Mouse (Mus musculus): ENCODE results near the gene Gm21983. TPM values are rescaled to one million over a fixed set of nuclear protein-coding genes. Genes with fewer than 3 reads are reported as not detected.

Gene Gm21983
- polyA plus RNA-seq, 1 experiment from 2014 or later = not detected

DNA sequence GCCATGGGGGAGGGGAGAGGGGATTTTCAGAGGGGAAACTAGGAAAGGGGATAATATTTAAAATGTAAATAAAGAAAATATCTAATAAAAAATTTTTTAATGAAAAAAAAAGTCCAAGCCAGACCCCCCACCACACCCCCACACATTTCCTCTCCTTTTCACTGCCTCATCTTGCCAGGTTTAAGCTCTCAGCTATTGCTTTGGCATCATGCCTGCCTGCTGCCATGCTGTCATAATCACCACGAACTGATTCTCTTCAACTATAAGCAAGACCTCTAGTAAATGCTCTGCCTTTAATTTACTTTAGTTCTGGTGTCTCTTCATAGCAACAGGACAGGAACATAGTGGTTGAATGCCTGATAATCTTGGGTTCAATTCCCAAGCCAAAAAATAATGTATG lies 1.6 kb upstream of the Gm21983 start:
- peaks cover 26% of the 10 kb centered on the region for H3K4me1 ChIP-seq
- no peaks in the 10 kb centered on the region for H3K27me3 ChIP-seq
- WGBS = 80% methylated on average over 1 of the region's 1 CpGs
- H3K27ac ChIP-seq = no peak overlapping the region
- H3K4me3 ChIP-seq (replicated peaks) = no peak overlapping the region
- H3K9me3 ChIP-seq (replicated peaks) = no peaks in the 10 kb centered on the region
- peaks cover 43% of the 10 kb centered on the region for H3K36me3 ChIP-seq
- no peak overlapping the region for H3K9ac ChIP-seq
- ATAC-seq (replicated peaks; ENCODE audit: low FRiP score) = no peak
- no peak overlapping the region for H3K4me2 ChIP-seq

DNA sequence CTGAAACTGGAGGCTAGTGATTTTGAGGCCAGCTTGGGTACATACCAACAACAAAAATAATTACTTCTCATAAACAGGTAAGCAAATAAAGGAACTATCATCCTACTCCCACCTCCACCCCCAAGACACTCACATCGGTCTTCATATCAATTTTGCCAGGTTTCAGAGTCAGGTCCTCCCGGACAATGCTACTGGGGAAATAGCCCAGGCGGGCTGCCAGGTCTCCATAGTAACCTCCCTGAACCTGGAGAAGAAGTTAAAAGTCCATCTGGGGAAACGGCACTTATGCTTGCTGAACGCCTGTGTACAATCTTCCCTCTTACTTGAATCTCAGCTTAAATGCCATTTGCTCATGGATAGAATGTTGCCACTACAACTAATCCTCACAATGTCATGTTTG lies 850 bp downstream of the Gm21983 start:
- H3K4me3 ChIP-seq (replicated peaks) = 0 out of 2 replicates have a peak overlapping the region, but pooled peaks have one; percentile 10
- WGBS = 61% methylated on average over 5 of the region's 5 CpGs
- H3K9me3 ChIP-seq (replicated peaks) = no peaks in the 10 kb centered on the region
- ATAC-seq (replicated peaks; ENCODE audit: low FRiP score) = no peak
- H3K27ac ChIP-seq = peak overlapping the region; percentile 97
- no peaks in the 10 kb centered on the region for H3K27me3 ChIP-seq
- H3K4me1 ChIP-seq = peaks cover 28% of the 10 kb centered on the region
- H3K9ac ChIP-seq = no peak overlapping the region
- peaks cover 22% of the 10 kb centered on the region for H3K36me3 ChIP-seq
- peak overlapping the region; percentile 56 for H3K4me2 ChIP-seq

DNA sequence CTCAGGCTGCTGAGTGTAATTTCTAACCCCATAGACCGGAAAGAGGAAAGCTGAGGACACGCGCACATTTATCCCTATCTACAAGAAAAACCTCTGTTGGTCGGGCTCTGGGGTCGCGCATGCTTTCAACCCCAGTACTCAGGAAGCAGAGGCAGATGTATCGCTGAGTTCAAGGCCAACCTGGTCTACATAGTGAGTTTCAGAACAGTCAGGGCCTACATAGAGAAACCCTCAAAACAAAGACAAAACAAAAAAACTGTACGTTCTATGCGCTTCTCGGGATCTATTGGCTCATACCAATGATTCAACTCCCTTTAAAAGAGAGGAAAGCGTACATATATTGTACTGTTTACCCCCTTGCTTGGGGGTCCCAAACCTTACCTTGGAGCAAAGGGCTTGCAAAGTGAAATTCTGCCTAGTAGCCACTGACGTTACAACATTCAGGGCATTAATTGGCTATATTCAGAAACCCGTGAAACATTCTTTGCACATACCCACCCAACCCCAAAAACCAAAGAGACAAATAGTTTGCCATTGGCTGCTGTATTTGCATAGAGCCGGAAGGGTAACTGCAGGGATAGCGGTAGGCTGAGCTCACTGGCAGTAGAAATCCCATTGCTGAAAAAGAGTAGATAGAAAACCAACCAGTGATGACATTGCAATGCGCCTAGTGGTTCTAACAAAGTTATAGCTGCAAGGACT lies 1.5 kb downstream of the Gm21983 start:
- H3K36me3 ChIP-seq = peaks cover 22% of the 10 kb centered on the region
- H3K9me3 ChIP-seq (replicated peaks) = no peaks in the 10 kb centered on the region
- WGBS = 47% methylated on average over 16 of the region's 16 CpGs
- H3K4me1 ChIP-seq = peaks cover 28% of the 10 kb centered on the region
- peak overlapping the region; percentile 97 for H3K27ac ChIP-seq
- H3K4me2 ChIP-seq = peak overlapping the region; percentile 56
- no peaks in the 10 kb centered on the region for H3K27me3 ChIP-seq
- peak overlapping the region; percentile 70 for H3K4me3 ChIP-seq (replicated peaks)
- peak overlapping the region; percentile 23 for H3K9ac ChIP-seq
- no peak for ATAC-seq (replicated peaks; ENCODE audit: low FRiP score)

DNA sequence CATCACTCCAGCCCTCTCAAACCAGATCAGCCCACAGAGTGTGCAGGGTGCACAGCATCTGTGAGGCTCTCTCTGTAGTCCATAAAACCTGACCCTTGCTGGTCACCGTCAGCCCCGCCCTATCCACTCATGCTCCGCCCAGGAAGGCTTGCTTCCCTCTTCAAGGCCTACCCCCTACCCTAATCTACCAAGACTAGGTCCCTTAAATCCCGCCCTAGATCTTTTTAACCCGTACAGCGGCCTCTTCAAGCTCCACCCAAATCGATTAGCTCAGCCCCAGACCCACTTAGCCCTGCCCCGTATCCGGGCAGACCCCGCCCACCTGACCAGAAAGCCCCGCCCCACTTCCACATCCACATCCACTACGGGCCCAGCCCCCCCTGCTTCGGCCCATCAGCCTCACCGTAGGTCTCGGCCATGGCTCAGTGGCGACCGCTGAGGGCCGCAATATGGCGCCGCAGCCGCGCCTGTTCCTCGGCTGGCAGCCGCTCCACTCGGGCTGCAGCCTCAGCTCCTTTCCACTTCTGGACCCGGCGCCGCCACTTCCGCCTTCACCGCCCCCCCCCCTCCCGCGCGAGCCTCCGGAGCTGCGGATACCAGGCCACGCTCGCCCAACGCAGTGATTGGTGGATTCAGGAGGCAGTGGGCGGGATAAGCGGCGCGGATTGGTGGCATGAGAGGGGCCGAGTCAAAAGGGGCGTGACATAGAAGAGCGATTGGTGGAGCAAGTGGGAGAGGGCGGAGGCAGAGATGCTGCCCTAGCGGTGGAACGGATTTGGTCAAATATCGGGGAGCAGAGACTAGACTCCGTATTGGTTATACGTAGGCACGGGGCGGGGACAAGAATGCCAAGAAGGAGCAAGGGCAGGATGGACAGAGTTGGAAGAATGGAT lies 2.3 kb downstream of the Gm21983 start, which contains the start of gene Rab4b:
Gene Rab4b, minus strand, starts transcription at position 573 of the 893 bp plus-strand sequence.
- Histone ChIP-seq H3K9me3 (replicated peaks) (no peaks in the 10 kb centered on the region), H3K9ac (peak within 1 kb of the TSS; percentile 61), H3K36me3 (peaks cover 24% of the 10 kb centered on the region), H3K4me2 (peak within 1 kb of the TSS; percentile 56), H3K27me3 (no peaks in the 10 kb centered on the region), H3K4me1 (peaks cover 28% of the 10 kb centered on the region), H3K27ac (peak within 1 kb of the TSS; percentile 97), H3K4me3 (replicated peaks) (peak within 1 kb of the TSS; percentile 70)
- peak; percentile 98 for ATAC-seq (replicated peaks; ENCODE audit: low FRiP score)
- WGBS = under 1% methylated on average over 53 of the region's 53 CpGs

DNA sequence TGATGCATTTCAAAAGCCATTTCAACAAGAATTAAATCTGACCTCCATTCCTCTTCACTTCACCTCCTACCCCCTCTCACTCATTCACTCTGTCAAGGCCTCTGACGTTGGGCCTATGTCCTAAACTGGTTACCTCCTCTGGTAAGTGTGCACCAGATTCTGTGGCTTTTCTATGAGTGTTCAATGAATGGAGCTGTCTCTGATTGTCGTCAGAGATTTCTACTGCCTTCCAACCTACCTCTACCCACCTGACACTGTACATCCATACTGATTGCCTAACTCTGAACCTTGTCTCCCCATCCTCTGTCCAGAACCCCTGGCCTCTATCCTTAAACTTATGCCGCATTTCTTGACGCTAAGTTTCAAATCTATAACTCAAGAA lies 3.0 kb downstream of the Gm21983 start:
- H3K4me2 ChIP-seq = peak overlapping the region; percentile 56
- peak overlapping the region; percentile 70 for H3K4me3 ChIP-seq (replicated peaks)
- H3K9me3 ChIP-seq (replicated peaks) = no peaks in the 10 kb centered on the region
- peaks cover 24% of the 10 kb centered on the region for H3K36me3 ChIP-seq
- H3K27ac ChIP-seq = peak overlapping the region; percentile 97
- WGBS = 19% methylated on average over 4 of the region's 4 CpGs
- peak overlapping the region; percentile 61 for H3K9ac ChIP-seq
- peak; percentile 0; the same call in 1 of the 2 replicates for ATAC-seq (replicated peaks; ENCODE audit: low FRiP score)
- H3K27me3 ChIP-seq = no peaks in the 10 kb centered on the region
- H3K4me1 ChIP-seq = peaks cover 28% of the 10 kb centered on the region

DNA sequence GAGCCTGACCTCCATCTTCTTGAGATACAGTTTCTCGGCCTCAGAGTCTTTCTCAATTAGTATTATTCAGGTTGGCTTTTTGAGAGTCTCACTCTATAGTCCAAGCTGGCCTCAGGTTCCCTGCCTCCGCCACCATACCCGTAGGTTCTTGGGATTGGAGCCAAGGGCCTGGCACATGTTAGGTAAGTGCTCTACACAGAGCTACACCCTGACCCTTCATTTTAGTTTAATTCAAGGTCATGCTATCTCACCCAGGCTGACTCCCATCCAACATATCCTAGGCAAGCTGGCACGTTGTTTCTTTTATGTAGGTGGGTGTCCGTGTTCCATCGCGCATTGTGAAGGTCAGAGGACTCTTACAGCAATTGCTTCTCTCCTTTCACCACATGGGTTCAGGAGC lies 6.0 kb downstream of the Gm21983 start:
- H3K36me3 ChIP-seq = peaks cover 43% of the 10 kb centered on the region
- WGBS = 93% methylated on average over 7 of the region's 7 CpGs
- ATAC-seq (replicated peaks; ENCODE audit: low FRiP score) = no peak
- peaks cover 16% of the 10 kb centered on the region for H3K4me1 ChIP-seq
- no peak overlapping the region for H3K27ac ChIP-seq
- no peak overlapping the region for H3K4me3 ChIP-seq (replicated peaks)
- H3K27me3 ChIP-seq = no peaks in the 10 kb centered on the region
- no peak overlapping the region for H3K4me2 ChIP-seq
- H3K9me3 ChIP-seq (replicated peaks) = no peaks in the 10 kb centered on the region
- H3K9ac ChIP-seq = no peak overlapping the region

DNA sequence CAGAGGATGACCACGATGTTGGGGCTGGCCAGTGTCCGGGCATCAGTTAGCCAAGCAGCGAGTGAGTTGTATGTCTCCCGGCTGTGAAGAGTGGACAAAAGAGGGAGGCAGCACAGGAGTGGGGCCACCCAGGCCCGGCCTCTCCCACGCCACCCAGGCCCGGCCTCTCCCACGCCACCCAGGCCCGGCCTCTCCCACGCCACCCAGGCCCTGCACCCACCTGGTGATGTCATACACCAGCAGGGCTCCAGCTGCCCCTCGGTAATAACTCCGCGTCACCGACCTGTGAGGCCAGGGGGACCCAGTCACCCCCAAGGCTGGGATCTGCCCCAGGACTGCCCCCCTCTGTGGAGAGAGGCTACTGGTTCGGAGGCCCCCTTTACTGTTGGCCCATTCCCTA lies 6.4 kb downstream of the Gm21983 start:
- H3K27me3 ChIP-seq = no peaks in the 10 kb centered on the region
- no peak for ATAC-seq (replicated peaks; ENCODE audit: low FRiP score)
- H3K4me1 ChIP-seq = peaks cover 12% of the 10 kb centered on the region
- H3K4me3 ChIP-seq (replicated peaks) = no peak overlapping the region
- H3K4me2 ChIP-seq = no peak overlapping the region
- WGBS = 91% methylated on average over 15 of the region's 15 CpGs
- no peak overlapping the region for H3K9ac ChIP-seq
- no peak overlapping the region for H3K27ac ChIP-seq
- H3K36me3 ChIP-seq = peaks cover 43% of the 10 kb centered on the region
- no peaks in the 10 kb centered on the region for H3K9me3 ChIP-seq (replicated peaks)

DNA sequence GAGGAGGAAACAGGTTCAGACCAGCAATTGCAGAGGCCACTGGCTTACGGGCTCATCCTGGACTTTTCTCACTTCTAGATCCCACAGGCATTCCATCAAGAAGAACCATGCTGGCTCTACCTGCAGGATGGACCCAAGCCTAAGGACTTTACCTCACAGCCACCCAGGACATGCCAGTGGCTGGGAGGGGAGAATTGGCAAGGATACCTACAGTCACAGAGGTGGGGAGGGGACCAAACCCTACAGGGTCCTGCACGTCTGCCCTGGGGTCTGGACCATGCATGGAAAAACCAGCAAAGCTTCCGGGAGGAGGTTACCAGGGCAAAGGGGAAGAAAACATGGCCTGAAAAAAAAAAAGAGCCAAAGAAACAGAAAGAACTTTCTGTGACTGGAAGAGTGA lies 9.9 kb downstream of the Gm21983 start:
- H3K4me3 ChIP-seq (replicated peaks) = no peak overlapping the region
- H3K9ac ChIP-seq = no peak overlapping the region
- no peak overlapping the region for H3K27ac ChIP-seq
- no peak for ATAC-seq (replicated peaks; ENCODE audit: low FRiP score)
- peaks cover 10% of the 10 kb centered on the region for H3K4me1 ChIP-seq
- H3K36me3 ChIP-seq = peaks cover 43% of the 10 kb centered on the region
- H3K27me3 ChIP-seq = no peaks in the 10 kb centered on the region
- no peak overlapping the region for H3K4me2 ChIP-seq
- H3K9me3 ChIP-seq (replicated peaks) = no peaks in the 10 kb centered on the region
- WGBS = 81% methylated on average over 3 of the region's 3 CpGs

DNA sequence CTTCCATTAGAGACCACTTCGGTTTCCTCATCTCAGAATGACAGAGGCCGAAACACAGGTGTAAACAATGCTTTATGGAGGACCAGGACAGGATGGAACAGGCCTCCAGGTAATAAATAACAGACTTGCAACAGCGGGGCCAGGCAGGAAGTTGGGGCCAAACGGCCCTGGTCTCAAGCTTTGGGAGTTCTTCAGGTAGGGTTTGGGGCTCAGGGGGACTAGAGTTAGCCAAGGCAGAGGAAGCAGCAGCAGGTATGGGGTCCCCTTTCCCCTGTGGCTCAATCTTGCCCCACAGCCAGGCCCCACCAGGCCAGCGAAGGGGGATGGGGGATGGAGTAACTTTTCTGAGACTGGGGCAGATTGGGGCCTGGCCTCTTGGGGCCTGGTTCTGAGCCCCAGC lies 12.5 kb downstream of the Gm21983 start:
- Histone ChIP-seq H3K9ac (no peak overlapping the region), H3K4me1 (peaks cover 35% of the 10 kb centered on the region), H3K9me3 (replicated peaks) (no peaks in the 10 kb centered on the region), H3K36me3 (peaks cover 38% of the 10 kb centered on the region), H3K4me3 (replicated peaks) (no peak overlapping the region), H3K4me2 (no peak overlapping the region), H3K27me3 (no peaks in the 10 kb centered on the region), H3K27ac (no peak overlapping the region)
- 79% methylated on average over 5 of the region's 5 CpGs for WGBS
- ATAC-seq (replicated peaks; ENCODE audit: low FRiP score) = no peak

DNA sequence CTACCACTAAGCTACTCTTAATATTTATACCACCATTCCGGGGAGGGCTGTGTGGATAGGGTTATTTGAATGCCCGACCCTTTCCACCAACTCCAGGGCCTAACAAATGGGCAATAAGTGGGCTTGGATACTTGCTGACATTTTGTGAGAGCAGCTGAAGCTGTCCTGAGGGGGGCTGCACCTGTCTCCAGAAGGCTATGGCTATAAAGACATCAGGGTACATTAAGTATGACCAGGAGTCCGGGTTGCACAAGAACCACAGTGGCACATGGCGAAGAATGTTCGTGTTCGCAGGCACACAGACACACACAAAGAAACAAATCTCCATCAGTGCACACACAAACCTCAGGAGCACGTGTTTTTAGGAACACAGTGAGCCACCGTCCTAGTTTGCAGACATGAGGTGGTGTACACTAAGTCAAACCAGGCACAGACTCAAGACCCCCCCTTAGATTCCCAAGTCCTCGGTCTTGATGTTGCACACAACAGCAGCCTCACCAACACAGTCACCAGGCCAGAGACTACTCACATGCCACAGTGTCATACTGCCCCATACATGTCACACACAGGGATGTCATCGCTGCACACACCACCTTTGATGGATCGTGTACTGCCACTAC lies 13.3 kb downstream of the Gm21983 start:
- ATAC-seq (replicated peaks; ENCODE audit: low FRiP score) = no peak
- Histone ChIP-seq H3K9me3 (replicated peaks) (no peaks in the 10 kb centered on the region), H3K4me1 (peaks cover 43% of the 10 kb centered on the region), H3K27ac (peak overlapping the region; percentile 99), H3K4me3 (replicated peaks) (peak overlapping the region; percentile 72), H3K9ac (peak overlapping the region; percentile 79), H3K27me3 (no peaks in the 10 kb centered on the region), H3K36me3 (peaks cover 37% of the 10 kb centered on the region), H3K4me2 (peak overlapping the region; percentile 86)
- WGBS = 71% methylated on average over 11 of the region's 11 CpGs

DNA sequence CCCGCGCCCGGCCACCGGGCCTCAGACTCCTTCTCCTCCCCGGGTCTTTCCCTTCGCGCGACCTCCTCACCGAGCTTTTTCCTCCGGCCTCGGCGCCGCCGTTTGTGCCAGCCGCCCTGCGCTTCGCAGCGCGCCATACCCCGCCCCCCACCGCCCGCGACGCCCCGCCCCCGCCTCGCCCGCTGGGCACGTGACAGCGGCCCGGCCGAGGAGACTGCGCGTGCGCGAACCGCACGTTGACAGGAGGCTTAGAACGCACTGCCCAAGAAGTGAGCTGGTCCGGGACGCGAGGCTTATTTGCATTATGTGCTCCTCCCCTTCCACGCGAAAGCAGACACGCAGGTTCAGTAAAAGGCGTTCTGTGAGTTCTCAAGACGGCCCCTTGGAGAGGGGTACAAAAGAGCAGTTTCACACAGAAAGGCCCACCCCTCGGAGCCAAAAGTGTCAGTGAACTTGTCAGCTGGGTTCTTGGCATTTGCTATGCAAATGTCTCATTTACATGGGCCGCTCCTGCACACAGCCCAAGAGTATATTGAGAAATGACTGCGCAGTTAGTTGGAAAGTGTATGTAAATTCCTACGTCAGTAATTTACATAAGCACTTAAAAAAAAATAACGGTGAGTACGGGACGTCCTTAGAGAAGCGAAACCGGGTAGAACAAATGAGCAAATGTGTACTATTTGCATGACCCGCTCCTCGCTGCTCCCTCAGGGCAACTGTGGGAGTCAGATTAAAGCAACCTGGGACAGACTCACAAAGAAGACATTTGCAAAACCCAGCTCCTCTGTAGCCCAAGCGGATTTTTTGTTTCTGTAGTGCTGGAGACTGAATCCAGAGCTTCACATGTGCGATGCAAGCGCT lies 14.0 kb downstream of the Gm21983 start, which contains the start of gene Egln2:
Gene Egln2, minus strand, starts transcription at position 189 of the 861 bp plus-strand sequence.
- H3K27ac ChIP-seq = peak within 1 kb of the TSS; percentile 99
- ATAC-seq (replicated peaks; ENCODE audit: low FRiP score) = peak; percentile 84
- peaks cover 51% of the 10 kb centered on the region for H3K4me1 ChIP-seq
- H3K9me3 ChIP-seq (replicated peaks) = no peaks in the 10 kb centered on the region
- peak within 1 kb of the TSS; percentile 72 for H3K4me3 ChIP-seq (replicated peaks)
- peak within 1 kb of the TSS; percentile 86 for H3K4me2 ChIP-seq
- H3K36me3 ChIP-seq = peaks cover 37% of the 10 kb centered on the region
- H3K9ac ChIP-seq = peak within 1 kb of the TSS; percentile 79
- WGBS = 2% methylated on average over 57 of the region's 61 CpGs
- H3K27me3 ChIP-seq = no peaks in the 10 kb centered on the region

Data from kidney, embryonic 15.5 days (tissue).